Mouse (Mus musculus) E14TG2a.4 (cell line): ENCODE measurements around the gene Zdhhc16.
A peak's percentile ranks its signal among the peaks of the same experiment; 100 is the strongest.

Source experiments
- H3K27me3 ChIP-seq: 2 replicates; pipeline ENCODE4 v1.6.1; 2014; ENCODE audit warnings: low read length, control low read depth; ENCODE audit not compliant: insufficient read depth
- H3K36me3 ChIP-seq: 2 replicates; pipeline ENCODE4 v1.6.1; 2014; ENCODE audit warnings: low read length, control low read depth; ENCODE audit not compliant: insufficient read depth
- H3K4me1 ChIP-seq: replicated peaks from 2 replicates; pipeline ENCODE4 v1.6.1; 2014; ENCODE audit warnings: low read depth, low read length, control low read depth
- H3K4me3 ChIP-seq: replicated peaks from 2 replicates; pipeline ENCODE4 v1.5.1; 2014; ENCODE audit warnings: mild to moderate bottlenecking, low read length
- H3K9me3 ChIP-seq: 2 replicates; pipeline ENCODE4 v1.6.1; 2014; ENCODE audit warnings: low read length, control low read depth
- CTCF ChIP-seq: conservative IDR thresholded peaks from 2 replicates; pipeline ENCODE4 v1.5.1; 2014; ENCODE audit warnings: low read length
- NANOG ChIP-seq: IDR thresholded peaks from 2 replicates; pipeline ENCODE4 v1.6.1; 2014; ENCODE audit warnings: borderline replicate concordance, low read length, mixed read lengths
- POU5F1 ChIP-seq: IDR thresholded peaks from 2 replicates; pipeline ENCODE4 v1.6.1; 2014; ENCODE audit warnings: low read length, borderline replicate concordance

Zdhhc16 gene

GRCm38 (mm10) chr19:41980422-41980818 is 47.1 kb downstream of the Zdhhc16 start:
- Histone ChIP-seq H3K27me3 (peaks cover 11% of the 10 kb centered on the region), H3K36me3 (peaks cover 30% of the 10 kb centered on the region), H3K4me1 (peaks cover 78% of the 10 kb centered on the region), H3K4me3 (peak overlapping the region; percentile 100), H3K9me3 (no peaks in the 10 kb centered on the region)
- TF ChIP-seq CTCF (no peak), NANOG (no peak), POU5F1 (no peak)

- H3K27me3 ChIP-seq: peaks cover 11% of the 10 kb centered on the region
- H3K36me3 ChIP-seq: peaks cover 26% of the 10 kb centered on the region
- H3K9me3 ChIP-seq: no peaks in the 10 kb centered on the region
- peak within 1 kb of the TSS; percentile 100 for H3K4me3 ChIP-seq
- no peak for TF ChIP-seq POU5F1
- no peak for TF ChIP-seq CTCF
- no peak for TF ChIP-seq NANOG
- H3K4me1 ChIP-seq: peaks cover 78% of the 10 kb centered on the region
Measured at GRCm38 (mm10) chr19:41980819-41981594, 47.7 kb downstream of the Zdhhc16 start, which contains the start of gene Mms19. Gene Mms19 (minus strand): TSS chr19:41981157.

- H3K36me3 ChIP-seq: peaks cover 21% of the 10 kb centered on the region
- peaks cover 11% of the 10 kb centered on the region for H3K27me3 ChIP-seq
- peak within 1 kb of the TSS; percentile 100 for H3K4me3 ChIP-seq
- H3K9me3 ChIP-seq: no peaks in the 10 kb centered on the region
- no peak for TF ChIP-seq CTCF
- no peak for TF ChIP-seq POU5F1
- TF ChIP-seq NANOG: no peak
- H3K4me1 ChIP-seq: peaks cover 74% of the 10 kb centered on the region
Measured at GRCm38 (mm10) chr19:41981595-41981927, 48.3 kb downstream of the Zdhhc16 start, which contains the start of gene Ubtd1. Gene Ubtd1 (plus strand): TSS chr19:41981763.

GRCm38 (mm10) chr19:41981931-41982790 is 48.9 kb downstream of the Zdhhc16 start:
- H3K36me3 ChIP-seq: peaks cover 18% of the 10 kb centered on the region
- no peak for TF ChIP-seq POU5F1
- TF ChIP-seq CTCF: no peak
- peaks cover 71% of the 10 kb centered on the region for H3K4me1 ChIP-seq
- H3K9me3 ChIP-seq: no peaks in the 10 kb centered on the region
- peak overlapping the region; percentile 100 for H3K4me3 ChIP-seq
- H3K27me3 ChIP-seq: peaks cover 11% of the 10 kb centered on the region

- Histone ChIP-seq H3K4me3 (peak overlapping the region; percentile 100), H3K36me3 (peaks cover 17% of the 10 kb centered on the region), H3K9me3 (no peaks in the 10 kb centered on the region), H3K27me3 (peaks cover 11% of the 10 kb centered on the region), H3K4me1 (peaks cover 67% of the 10 kb centered on the region)
- TF ChIP-seq NANOG (no peak), POU5F1 (no peak), CTCF (no peak)
Measured at GRCm38 (mm10) chr19:41982791-41983150, 49.5 kb downstream of the Zdhhc16 start.

- TF ChIP-seq POU5F1 (no peak), CTCF (no peak), NANOG (no peak)
Measured at GRCm38 (mm10) chr19:41985994-41986393, 52.7 kb downstream of the Zdhhc16 start.

GRCm38 (mm10) chr19:41987206-41987605 is 53.9 kb downstream of the Zdhhc16 start:
- peaks cover 69% of the 10 kb centered on the region for H3K4me1 ChIP-seq
- no peak overlapping the region for H3K4me3 ChIP-seq
- H3K36me3 ChIP-seq: peaks cover 16% of the 10 kb centered on the region
- TF ChIP-seq POU5F1 (no peak), CTCF (no peak), NANOG (no peak)
- peaks cover 11% of the 10 kb centered on the region for H3K27me3 ChIP-seq
- H3K9me3 ChIP-seq: no peaks in the 10 kb centered on the region

More at GRCm38 (mm10) chr19:41985994-41986393, 52.7 kb downstream of the Zdhhc16 start:
- H3K36me3 ChIP-seq: peaks cover 16% of the 10 kb centered on the region
- H3K9me3 ChIP-seq: no peaks in the 10 kb centered on the region
- H3K4me3 ChIP-seq: no peak overlapping the region
- H3K27me3 ChIP-seq: peaks cover 11% of the 10 kb centered on the region
- peaks cover 56% of the 10 kb centered on the region for H3K4me1 ChIP-seq

- H3K27me3 ChIP-seq: no peaks in the 10 kb centered on the region
- no peak for TF ChIP-seq POU5F1
- TF ChIP-seq NANOG: no peak
- TF ChIP-seq CTCF: no peak
Measured at GRCm38 (mm10) chr19:41989810-41990209, 56.5 kb downstream of the Zdhhc16 start.

More at GRCm38 (mm10) chr19:41989810-41990209, 56.5 kb downstream of the Zdhhc16 start:
- no peaks in the 10 kb centered on the region for H3K9me3 ChIP-seq
- no peak overlapping the region for H3K4me3 ChIP-seq
- peaks cover 69% of the 10 kb centered on the region for H3K4me1 ChIP-seq
- H3K36me3 ChIP-seq: peaks cover 16% of the 10 kb centered on the region
